Mouse (Mus musculus) thymus, adult 2 months (tissue): Measurements from ENCODE around the gene Tarm1.

Experiments used
- CTCF ChIP-seq: fragments of 200-500 bp; IDR thresholded peaks from 2 replicates; pipeline ENCODE4 v1.5.1; 2012; ENCODE audit warnings: mild to moderate bottlenecking, control low read depth, low read length, moderate library complexity, borderline replicate concordance; ENCODE audit not compliant: control insufficient read depth, poor library complexity, insufficient read depth; ENCODE audit errors: extremely low read depth
- POLR2A ChIP-seq: fragments of 200-500 bp; IDR thresholded peaks from 2 replicates; pipeline ENCODE4 v1.6.1; 2012; ENCODE audit warnings: mild to moderate bottlenecking, low read length, control low read depth, moderate library complexity; ENCODE audit not compliant: control insufficient read depth, poor library complexity, insufficient read depth; ENCODE audit errors: extremely low read depth

DNA sequence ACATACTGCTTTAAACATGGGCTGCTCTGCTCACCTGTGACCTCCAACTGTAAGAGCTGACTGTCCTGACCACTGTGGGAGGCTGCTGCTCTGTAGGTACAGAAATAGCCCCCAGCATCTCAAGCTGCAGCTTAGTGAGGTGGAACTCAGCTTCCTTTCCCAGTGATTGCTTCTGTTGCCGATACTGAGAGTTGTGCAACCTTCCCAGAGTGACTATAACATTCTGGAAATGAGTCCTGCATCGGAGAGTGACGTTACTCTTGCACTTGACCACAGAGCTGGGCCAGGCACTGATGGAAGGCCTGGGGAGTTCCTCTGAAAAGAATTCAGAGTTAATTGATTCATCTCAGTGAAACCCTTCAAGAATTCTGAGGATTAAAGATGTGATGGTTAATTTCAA is 29.6 kb downstream of the Tarm1 start:
- TF ChIP-seq CTCF (no peak), POLR2A (no peak)
